Mouse (Mus musculus) heart, adult 9 months (tissue): Measurements from ENCODE around the gene Armh3.
A peak's percentile ranks its signal among the peaks of the same experiment; 100 is the strongest.

Source experiments
- DNase-seq, 2 experiments: peaks; one replicate each; pipeline ENCODE4 v3.0.0; 2022; ENCODE audit warnings: low spot score in 2 of 2

The Armh3 gene

DNA sequence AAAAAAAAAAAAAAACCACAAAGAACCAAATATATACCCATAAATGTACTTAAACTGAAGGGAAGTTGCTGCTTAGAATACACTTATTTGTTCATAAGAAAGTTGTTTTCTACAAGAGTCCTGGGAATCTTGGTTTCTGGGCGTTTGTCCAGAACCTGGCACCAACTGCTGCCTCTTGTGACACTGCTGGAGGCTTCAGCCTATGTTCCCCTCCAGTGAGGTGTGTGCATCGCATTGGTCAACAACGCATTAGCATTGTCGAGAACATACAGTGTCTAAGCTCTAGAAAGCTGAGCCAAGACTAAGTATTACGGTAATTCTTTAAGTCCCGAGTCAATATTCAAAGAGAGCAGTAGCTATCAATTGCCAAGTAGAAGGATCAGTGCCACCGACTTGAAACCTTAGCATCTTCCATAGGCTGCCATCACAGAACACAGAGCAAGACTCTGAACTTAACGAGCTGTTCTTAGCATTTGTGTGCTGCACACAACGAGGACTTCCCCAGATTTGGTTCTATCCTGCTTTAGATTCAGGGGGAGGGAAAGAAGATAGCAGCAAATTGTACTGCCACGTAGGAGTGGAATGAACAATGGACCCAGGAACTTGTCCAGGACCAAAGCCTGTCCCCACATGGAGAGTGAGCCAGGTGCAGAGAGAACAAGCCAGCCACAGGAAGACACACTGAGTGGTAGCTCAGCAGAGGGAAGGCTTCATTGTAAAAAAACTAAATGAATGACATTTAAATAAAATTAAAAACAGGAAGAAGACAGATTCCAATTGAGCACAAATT is 86.9 kb downstream of the Armh3 start:
- DNase-seq = no peak

DNA sequence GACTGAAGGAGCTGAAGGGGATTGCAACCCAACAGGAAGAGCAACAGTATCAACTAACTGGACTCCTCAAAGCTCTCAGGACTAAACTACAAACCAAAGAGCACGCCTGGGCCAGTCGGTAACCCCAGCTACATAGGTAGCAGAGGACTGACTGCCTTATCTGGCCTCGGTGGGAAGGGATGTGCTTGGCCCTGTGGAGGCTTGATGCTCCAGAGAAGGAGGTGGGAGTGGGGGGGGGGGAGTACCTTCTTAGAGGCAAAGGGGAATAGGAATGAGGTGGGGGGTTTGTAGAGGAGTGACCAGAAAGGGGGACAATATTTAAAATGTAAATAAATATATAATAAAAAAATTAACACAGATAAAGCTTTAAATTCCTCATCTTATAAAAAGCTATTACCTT is 90.0 kb downstream of the Armh3 start:
- DNase-seq = no peak

DNA sequence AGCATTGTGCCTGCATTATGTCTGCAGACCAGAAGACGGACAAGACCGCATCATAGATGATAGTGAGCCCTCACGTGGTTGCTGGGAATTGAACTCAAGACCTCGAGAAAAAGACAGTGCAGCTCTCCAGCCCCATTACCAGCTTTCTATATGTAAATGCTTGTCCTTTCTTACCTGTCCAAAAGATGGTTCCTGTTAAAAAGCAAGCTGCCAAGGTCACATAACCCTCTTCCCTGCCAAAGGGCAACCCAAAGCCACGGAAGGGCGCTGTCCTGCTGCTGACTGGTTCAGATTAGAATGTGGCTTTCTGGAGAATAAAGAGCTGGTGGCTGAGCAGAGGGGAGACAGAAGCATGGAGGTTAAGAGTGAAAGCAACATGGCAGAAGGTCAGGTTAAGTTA is 90.9 kb downstream of the Armh3 start:
- no peak for DNase-seq

DNA sequence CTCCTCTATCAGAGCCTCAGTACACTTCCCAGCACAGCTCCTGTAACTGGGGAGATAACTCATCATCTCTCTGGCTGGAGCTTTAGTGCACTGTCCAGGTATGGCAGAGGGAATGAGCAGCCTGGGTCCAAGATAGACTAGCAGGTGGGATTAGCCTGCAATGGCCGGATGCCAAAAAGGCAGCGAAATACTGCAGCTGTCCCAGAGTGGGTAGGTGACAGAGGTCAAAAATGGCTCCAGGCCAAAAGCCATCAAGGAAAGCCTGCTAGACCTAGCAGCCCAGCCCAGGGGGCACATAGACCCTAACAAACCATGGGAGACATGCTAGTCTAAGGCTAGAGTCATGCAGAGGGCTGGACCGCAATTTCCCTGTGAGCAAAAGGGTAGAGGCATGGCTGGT is 94.4 kb downstream of the Armh3 start:
- DNase-seq = no peak

DNA sequence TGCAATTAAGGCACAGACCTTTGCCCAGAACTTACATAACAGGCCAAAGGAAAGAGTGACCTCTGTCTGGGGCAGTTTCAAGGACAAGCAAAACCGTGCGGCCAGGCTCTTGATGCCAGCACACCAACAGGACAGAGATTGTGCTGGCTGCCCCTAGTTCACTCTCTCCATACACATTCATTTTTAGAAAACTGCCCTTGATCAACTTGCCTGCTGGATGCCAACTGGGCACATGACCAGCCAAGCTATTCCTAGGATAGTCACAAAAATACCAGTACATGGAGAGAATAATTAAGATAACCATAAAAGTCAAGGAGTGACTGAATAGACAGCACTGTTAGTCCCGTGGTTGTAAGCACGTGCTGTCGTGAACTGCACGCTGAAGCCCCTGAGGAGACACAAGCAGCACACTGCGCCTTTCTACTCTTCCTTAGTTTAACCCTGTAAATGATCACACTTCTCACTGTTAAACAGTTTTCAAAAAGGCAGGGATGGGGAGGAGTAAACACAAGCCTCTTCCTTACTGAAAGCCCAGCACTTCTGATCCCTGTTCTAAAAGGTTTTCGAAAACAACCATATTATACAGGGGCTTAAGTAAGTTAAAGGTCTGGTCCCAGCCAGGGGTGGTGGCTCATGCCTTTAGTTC is 95.8 kb downstream of the Armh3 start:
- DNase-seq = peak; percentile 76 to 78

DNA sequence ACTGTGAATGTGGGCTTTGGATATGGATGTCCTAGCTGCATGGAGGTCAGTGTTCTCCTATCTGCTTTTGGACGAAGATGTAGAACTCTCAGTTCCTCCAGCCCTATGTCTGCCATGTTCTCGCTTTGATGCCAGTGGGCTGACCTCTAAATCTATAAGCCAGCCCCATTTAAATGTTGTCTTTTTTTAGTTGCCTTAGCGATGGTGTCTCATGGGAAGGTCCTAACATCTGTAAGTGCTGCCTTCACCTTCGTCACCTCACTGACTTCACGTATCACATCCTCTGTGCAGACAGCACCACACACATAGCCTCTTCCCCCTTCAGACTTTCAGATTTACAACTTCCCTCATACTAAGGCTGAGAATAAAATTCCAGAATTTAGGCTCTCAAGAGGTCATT is 97.5 kb downstream of the Armh3 start:
- DNase-seq = no peak

DNA sequence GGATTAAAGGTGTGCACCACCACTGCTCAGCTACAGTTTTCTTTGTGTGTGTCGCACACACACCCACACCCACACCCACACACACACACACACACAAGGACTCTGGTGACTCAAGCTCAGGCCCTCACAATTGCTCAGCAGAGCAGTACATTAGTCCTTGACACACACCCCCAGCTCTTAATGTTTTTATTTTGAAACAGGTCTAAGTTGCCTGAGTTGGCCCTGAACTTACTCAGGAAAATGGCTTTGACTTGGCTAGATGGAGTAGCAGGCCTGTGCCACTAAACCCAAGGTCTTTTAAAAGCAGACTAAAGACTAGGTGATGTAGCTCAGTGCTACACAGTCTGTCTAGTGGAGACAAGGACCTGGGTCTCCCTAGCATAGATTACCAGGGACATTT is 102.6 kb downstream of the Armh3 start:
- no peak for DNase-seq

DNA sequence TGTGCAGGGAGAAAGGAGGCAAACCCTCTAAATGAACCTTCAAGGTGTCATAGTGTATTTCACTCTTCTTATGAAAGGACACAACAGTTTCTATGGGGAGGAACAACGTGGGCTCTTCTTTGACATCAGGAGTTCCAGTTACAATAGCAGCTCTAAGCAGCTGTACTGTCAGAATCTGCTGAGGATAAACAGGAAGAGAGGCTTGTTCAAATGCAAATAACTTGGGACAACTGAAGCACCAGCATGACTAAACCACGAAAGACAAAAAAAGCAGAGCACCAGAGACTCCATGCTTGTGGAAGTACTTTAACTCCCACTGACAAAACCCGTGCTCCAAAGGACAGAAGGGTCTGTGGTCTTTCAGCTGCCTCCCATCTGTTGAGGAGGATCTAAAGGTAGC is 116.2 kb downstream of the Armh3 start:
- DNase-seq = no peak

DNA sequence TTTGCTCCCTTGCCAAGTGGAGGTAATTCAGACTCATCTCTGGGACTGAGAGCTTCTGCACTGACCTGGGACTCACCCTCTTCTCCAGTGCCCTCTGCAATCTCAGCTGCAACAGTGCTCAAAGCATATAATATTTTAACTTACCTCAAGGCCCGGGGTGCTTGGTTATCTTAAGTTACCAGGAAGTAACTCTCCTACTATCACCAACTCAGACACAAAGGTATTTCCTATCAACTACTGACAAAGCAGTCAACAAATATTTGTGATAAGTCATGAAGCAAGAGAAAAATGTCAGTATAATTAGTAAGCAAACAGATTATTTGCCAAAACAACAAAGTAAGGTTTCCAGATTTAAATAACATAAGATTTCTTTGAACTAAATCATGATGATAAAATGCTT is 125.0 kb downstream of the Armh3 start:
- no peak for DNase-seq

DNA sequence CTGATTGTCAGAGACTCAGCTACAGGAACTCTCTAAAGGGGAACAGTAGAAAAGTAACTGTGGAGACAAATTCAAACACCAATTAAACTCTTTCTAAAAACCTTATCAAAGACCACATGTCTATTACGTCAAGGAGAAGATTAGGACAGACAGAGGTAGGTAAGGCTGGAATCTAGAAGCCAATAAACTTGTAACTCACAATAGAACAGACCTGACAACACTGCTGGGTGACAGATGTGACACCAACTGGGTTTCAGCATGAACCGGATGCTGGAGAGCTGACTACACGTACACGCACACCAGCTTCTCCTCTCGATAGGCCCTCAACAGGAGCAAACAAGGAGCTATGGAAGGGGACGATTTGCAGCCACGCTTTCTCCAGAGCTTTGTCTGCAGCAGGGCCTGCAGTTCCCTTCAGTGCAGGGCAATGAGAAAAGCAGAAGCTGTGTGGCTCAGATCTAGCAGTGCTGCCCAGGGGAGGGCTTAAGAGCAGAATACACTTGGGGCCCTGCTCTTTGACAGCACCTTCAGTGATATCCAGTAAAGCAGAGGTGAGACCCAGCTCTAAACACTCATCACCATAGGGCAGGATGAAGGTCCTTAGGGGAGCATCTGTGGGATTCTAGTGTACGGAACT is 142.9 kb downstream of the Armh3 start:
- DNase-seq = peak in 1 of 2 experiments; percentile 11

DNA sequence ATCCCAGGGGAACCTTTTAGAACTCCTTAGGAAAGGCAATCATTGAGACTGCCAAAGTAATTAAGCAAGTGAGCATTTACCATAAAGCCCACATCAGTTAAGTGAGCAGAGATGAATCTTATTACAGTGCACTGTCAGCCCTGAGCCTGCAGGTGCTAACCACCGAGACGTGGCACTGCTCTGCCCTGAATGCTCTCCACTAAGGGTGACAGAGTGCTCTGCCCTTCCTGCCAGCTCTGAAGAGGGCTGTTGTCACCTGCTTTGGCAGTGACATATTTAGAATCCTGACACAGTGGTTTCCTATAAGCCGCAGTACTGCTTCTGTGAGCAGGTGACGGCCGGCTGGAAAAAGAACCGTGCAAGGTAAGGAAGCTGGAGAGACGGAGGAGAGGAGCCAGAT is 143.8 kb downstream of the Armh3 start:
- DNase-seq = peak; percentile 44 to 73

DNA sequence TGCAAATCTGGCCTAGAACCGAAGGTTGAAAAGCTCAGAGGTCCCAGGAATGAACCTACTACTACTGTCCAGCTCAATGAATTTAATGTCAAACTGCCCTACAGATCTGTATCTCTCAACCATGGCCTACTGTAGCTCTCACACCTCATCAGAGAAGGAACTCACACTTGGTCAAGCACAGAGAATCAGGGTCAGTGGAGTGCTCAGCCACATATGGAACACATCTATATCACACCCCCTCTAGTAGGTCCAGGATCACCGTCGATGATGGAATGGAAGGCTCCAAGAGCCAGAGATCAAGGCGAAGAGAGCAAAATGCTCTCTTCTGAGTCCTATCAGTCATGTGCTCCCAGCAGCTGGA is 150.6 kb downstream of the Armh3 start:
- no peak for DNase-seq

DNA sequence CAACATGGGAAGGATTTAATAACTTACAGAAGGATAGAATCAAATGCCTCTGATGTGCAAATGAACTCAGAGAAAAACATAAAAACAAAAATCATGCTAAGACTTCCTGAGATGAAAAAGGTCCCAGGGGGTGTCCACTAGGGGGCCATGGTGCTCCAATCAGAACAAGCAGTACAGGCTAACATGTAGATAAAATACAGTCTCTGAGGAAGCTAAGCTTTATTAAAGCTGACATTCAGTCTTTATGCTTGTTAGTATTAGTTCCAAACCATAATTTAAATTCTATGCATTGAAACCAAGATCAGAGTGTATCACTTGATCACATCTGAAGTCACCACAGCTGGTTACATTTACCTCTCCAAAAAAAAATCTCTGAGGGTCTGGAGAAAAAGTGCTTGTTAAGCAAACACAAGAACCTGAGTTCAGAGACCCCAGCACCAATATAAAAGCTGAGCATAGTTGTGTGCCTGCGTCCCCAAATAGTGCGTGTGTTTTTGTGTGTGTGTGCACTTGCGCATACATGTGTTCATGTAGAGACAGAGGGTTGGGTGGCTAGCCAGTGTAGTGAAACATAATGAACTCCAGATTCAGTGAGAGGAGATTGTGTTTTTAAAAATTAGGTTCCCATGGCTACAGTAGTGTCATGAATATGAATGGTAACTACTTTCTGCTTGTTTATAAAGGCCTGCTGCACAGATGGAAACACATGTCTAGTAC is 151.1 kb downstream of the Armh3 start:
- no peak for DNase-seq

DNA sequence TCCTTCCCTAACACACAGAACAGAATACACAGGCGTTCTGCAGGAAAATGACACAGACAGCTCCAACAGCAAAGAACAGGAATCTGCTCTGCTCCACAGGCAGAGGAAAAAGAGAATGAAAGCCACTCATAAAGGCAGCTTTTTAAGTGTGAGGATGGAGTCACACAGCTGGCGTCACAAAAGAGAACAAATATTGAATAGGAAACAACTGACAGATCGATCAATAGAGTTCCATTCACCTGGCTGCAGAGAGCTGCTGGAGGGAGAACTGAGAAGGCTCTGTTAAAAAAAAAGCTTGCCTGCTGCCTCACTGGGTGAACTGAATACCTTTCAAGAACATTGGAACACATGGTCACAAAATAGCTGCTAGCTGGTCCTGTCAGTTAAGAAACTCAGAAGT is 154.1 kb downstream of the Armh3 start:
- no peak for DNase-seq

DNA sequence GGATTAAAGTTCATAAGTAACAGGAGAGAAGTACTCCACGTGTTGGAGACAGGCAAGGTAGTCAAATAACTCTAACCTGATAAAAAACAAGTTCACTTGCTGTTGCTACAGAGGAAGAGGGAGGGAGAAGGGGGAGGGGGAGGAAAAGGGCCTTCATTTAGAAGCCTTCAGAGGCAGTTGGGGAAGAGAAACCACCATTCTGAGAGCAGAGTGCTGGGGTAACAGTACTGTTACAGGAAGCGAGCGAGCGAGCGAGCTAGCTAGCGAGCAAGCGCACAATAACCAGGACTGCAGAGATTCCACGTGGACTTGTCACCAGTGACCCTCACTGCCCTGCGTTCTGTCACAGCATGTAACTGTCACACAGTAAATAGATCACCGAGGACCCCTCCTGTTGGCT is 154.9 kb downstream of the Armh3 start:
- no peak for DNase-seq

DNA sequence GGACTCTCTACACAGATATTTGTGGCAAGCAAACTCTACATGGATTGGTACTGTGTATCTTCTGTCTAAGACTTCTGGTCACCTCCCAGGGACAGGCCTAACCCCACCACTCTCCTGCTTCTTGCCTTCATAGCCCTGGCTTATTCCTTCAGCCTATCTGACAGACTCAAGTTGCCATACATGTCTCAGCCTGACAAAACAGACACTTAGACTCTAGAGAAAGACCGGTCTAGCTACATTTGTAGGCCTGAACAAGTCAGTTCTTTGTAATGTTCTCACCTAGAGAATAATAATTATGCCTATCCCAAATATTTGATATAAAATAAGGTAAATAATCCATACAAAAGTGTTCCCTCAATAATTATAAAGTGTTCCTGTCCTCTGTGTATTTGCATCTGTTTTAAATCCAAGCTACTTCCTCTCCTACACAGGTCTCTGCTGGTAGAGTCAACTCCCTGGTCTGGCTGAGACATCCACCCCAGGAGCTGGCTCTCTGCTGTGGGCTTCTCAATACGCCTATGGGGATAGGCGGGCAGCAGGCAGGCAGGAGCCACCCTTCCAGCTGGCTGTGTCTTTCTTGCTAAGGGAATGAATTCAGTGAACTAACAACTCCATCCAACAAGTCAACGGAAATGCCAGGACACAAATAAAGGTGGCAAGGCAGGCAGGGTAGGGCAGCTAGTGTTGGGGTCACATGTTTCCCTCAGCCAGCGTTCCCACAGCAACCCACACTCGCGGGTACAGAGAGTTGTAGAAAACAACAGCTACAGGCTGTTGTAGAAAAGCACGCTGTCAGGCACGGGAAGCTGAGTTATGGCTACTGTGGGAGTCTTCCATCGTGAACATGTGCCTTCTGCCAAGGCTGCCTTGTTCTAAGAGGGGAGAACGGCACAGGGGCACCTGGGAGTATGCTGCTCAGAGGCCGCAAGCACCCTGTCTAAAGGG is 161.0 kb downstream of the Armh3 start:
- no peak for DNase-seq

DNA sequence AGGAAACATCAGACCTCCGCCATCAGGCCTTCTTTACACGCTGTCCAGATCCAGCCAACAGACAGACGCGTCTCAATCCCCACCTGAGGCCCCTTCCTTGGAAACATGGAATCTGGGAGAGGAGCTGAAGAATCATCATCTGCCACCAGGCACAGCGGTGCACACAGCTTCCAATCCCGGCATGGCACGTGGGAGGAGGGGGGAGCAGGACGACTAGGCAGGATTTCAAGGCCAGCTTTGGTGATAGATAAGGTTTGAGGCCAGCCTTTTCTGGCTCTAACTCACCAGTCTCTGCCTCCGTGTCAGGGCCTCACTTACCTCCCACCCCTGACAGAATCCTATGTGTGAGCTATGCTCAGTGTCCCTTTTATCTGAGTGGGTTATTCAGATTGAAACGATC is 162.8 kb downstream of the Armh3 start:
- peak in 1 of 2 experiments; percentile 31 for DNase-seq

DNA sequence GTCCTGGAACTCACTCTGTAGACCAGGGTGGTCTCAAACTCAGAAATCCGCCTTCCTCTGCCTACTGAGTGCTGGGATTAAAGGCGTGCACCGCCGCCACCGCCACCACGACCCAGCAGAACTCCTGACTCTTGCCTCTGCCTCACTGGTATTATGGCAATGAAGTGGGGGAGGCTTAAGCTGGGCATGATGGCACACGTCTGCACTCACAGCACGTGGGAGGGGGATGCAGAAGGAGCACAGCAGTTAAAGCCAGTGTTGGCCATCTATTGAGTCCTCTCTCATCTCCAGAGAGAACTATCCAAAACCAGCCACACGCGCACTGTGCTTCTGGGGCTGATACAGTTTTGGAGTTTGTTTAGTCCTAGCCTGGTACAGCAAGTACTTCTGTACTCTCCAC is 164.6 kb downstream of the Armh3 start:
- DNase-seq = no peak

DNA sequence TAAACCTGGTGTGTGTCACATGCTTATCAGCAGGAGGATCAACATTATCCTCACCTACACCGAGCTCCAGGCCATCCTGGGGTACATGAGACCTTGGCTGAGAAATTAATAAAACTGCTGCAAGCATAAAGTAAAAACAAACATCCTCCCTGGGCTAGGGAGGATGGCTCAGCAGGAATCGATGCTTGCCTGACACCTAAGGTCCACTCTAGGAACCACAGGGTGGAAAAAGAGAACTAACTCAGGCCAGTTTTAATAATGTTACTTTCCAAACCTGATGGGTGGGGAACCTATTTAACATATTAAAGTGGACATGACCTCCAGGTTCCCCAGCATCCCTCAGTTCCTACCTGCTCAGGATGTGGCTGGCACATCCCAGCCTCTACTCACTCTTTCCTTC is 167.6 kb downstream of the Armh3 start:
- DNase-seq = no peak

DNA sequence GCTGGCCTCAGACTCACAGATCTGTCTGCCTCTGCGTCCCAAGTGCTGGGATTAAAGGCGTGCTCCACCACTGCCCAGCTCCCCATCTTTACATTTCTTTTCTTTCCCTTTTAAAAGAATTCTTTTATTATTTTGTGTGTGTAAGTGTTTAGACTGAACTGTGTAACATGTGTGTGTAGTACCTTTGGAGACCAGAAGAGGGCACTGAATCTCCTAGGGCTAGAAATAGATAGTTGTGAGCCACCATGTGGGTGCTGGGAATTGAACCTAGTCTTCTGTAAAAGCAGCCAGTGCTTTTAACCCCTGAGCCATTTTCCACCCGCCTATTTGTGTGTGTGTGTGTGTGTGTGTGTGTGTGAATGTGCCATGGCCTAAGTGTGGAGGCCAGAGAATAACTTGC is 170.6 kb downstream of the Armh3 start:
- no peak for DNase-seq

DNA sequence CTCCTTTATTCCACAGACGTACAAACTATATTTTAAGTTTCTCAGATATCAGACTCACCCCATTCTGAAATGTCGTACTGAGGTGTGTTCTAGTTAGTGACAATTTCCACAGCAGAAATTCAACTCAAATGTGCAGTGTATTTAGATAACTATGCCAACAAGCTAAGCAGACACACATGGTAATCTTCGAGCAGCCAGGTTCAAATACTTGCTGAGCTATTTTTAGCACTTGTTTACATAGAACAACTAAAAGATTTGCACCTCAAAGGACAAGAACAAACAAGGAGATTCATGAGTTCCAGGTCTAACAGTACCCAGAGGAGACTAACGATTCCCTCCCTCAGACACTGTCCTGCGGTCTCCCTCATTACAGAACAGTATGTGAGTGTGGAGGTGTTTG is 171.2 kb downstream of the Armh3 start:
- peak in 1 of 2 experiments; percentile 23 for DNase-seq
